Mouse (Mus musculus) liver, adult 2 months (tissue): ENCODE results near the gene Entpd8.

Experiments used
- CTCF ChIP-seq: fragments of 200-500 bp; IDR thresholded peaks from 2 replicates; pipeline ENCODE4 v1.5.1; 2011; ENCODE audit warnings: low read depth, low read length, control low read depth
- POLR2A ChIP-seq: fragments of 200-500 bp; IDR thresholded peaks from 2 replicates; pipeline ENCODE4 v1.6.1; 2011; ENCODE audit warnings: low read length, control low read depth; ENCODE audit not compliant: insufficient read depth; ENCODE audit errors: extremely low read depth

DNA sequence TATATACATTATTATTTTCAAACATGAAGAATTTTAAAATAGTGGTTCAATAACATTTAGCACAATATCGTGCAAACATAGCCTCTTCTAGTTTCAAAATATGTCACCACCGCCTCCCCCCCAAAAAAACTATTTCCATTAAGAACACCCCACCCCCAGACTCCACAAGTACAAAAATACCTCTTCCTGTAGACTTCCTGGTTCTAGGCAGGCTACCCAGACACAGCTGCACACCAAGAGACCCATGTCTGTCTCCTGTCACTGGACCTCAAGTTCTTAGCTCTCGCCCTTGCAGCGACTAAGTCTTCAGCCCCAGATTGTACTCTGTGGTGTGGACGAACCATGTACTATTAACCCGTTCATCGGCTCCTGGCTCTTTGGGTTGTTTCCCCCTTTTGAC lies 40.9 kb downstream of the Entpd8 start:
- TF ChIP-seq CTCF (no peak), POLR2A (no peak)
